Mouse (Mus musculus) layer of hippocampus, adult 8-10 months (tissue): Measurements from ENCODE around the gene Ssbp2. TPM values are rescaled to one million over a fixed set of nuclear protein-coding genes. Genes with fewer than 3 reads are reported as not detected.

Experiments
- DNase-seq, 2 experiments: peaks; one replicate each; pipeline ENCODE4 v3.0.0; 2022; ENCODE audit warnings: low spot score in 2 of 2
- total RNA-seq, 4 experiments: library from RNA; stranded (reverse); gene quantifications; 2 replicates each; pipeline ENCODE4 v1.2.4; 2022

The Ssbp2 gene
- total RNA-seq, 4 experiments from 2014 or later = 127 to 141 (median 133) TPM

GRCm38 (mm10) chr13:91631291-91631799 is 171.3 kb downstream of the Ssbp2 start:
- no peak for DNase-seq

DNA sequence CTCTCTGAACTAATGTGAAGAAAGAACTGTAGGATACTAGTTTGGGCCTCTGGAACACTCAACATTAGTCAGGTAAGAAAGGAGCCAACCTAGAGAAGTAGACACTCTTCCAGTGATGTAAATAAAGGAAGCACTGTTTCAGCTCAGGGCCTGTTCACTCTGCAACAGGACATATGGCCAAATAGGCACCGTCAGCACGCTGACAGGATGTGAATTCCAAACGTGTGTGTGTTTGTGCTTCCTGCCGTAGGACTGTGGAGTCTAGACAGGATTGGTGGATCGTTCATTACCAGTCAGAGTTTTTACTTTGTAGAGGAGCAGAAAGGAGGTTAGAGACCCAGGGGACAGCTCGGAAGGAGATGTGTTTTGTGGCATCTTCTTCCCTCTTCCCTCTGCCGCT is 174.0 kb downstream of the Ssbp2 start:
- DNase-seq = no peak

DNA sequence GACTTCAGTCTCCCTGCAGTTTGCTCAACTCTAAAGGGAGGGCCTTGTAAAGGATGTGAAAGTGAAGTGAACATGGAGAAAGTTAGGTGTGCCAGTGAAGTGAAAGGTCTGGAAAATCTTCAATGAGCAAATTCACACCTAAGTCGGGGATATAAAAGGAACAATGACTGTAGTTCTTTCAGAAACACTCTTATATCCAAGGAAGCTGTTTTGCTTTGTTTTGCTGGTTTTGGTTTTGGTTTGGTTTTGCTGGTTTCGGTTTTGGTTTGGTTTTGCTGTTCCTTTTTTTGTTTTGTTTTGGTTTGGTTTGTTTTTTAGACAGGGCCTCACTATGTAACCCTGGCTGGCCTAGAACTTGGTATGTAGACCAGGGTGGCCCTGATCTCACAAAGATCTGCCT is 175.9 kb downstream of the Ssbp2 start:
- DNase-seq = no peak

- DNase-seq = peak; percentile 31 to 85
Observed at GRCm38 (mm10) chr13:91636814-91637213, 176.7 kb downstream of the Ssbp2 start.

- no peak for DNase-seq
Observed at GRCm38 (mm10) chr13:91638836-91639235, 178.8 kb downstream of the Ssbp2 start.

GRCm38 (mm10) chr13:91640219-91640618 is 180.1 kb downstream of the Ssbp2 start:
- no peak for DNase-seq

GRCm38 (mm10) chr13:91648240-91648639 is 188.2 kb downstream of the Ssbp2 start:
- DNase-seq = peak in 1 of 2 experiments; percentile 25

- no peak for DNase-seq
Observed at GRCm38 (mm10) chr13:91649926-91650325, 189.8 kb downstream of the Ssbp2 start.

GRCm38 (mm10) chr13:91661068-91661795 is 201.1 kb downstream of the Ssbp2 start:
- no peak for DNase-seq

GRCm38 (mm10) chr13:91662751-91663150 is 202.7 kb downstream of the Ssbp2 start:
- DNase-seq = no peak

DNA sequence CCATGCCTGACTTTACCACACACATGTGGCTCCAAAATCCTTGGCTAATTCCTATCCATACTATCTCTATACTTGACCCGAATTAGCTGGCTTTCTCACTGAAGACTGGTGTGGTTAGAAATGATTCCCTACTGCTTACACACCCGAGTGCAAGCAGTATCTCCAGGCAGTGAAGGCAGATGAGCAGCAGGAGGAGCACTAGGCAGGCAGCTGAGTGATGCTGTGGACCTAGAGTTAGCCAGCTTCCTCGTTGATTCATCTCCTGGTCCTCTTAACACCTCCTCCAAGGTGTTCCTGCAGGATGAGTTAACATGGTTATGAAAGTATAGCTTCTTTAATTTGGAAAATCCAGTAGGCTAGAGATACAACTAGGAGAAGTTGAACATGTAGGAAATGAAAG is 213.2 kb downstream of the Ssbp2 start:
- no peak for DNase-seq

GRCm38 (mm10) chr13:91680764-91681437 is 220.8 kb downstream of the Ssbp2 start:
- DNase-seq = no peak

DNA sequence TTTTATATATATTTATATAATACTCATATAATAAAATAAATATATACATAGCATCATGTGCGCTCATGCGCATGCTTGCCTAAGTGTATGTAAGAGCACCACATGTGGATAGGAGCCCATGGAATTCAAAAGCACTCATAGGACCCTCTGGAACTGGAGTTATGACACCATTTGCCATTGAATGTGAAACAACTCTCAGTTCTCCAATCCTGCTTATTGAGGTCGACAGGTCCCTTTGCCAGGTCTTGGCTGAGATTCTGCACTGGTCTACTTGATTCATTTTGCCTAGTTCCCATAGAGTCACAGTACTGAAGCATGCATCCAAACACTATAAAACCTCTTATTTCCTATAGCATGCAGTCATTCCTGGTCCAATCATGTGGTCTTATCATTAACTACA is 221.4 kb downstream of the Ssbp2 start:
- no peak for DNase-seq

DNA sequence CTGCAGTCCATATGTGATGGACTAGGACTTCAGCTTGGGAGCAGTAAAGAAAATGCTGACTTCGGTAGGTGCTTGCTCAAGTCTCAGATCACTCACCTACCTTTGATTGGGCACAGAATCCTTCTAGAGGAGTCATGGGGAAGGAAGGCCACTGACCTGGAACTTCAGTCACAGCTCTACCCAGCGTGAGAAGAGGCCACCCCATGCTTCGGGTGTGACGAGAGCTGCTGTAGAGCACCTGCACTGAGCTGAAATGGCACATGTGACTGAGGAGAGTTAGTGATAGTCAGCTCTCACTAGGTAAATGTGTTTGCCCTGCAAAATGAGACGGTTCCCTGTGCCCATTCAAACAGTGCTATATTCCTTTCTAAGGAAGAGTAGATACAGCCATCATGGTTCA is 230.0 kb downstream of the Ssbp2 start:
- DNase-seq = no peak

GRCm38 (mm10) chr13:91693615-91694014 is 233.5 kb downstream of the Ssbp2 start:
- DNase-seq = no peak

GRCm38 (mm10) chr13:91695406-91695805 is 235.3 kb downstream of the Ssbp2 start:
- DNase-seq = no peak

DNA sequence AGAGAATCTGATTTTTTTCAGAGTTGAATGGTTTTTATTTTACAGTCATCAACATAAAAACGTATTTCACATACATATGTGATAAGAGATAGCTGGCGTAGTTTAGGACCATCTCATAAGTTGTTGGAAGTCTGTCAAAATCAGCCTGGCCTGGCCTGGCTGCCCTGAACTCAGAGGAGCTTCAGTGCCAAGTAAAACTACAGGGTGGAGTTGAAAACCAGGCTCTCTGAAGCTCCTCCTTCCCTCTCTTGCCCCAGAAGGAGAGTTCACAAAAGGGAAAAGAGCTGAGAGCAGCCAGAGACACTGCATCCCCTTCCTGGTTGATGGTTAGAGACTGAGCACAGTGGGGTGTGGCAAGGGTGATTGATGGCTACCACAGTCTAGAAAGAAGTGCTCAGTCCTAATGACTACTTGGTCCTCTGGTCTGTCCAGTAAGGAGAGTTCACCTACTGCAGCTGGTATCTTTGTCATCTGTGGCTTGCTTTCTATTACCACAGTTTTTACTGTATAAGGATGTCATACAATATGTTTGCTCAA is 236.1 kb downstream of the Ssbp2 start:
- no peak for DNase-seq

- no peak for DNase-seq
Observed at GRCm38 (mm10) chr13:91697011-91697410, 236.9 kb downstream of the Ssbp2 start.

DNA sequence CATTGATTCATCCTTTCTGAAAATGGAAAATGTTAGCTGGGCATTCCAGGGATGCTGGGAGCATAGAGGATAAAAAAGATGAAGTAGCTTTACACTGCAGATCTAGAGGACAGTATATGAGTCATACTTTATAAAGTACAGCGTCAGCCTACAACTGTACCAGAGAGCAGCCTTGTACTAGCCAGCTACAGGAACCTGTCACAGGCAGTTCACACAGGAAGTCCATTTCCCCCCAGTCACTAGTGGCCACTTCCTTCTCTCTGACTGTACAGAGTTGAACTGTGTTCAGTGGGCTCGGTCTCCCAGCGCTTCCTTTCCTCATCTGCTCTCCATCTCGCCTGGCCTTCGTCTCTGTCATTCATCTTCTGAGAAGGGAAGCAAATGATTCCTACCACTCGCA is 242.3 kb downstream of the Ssbp2 start:
- DNase-seq = no peak

DNA sequence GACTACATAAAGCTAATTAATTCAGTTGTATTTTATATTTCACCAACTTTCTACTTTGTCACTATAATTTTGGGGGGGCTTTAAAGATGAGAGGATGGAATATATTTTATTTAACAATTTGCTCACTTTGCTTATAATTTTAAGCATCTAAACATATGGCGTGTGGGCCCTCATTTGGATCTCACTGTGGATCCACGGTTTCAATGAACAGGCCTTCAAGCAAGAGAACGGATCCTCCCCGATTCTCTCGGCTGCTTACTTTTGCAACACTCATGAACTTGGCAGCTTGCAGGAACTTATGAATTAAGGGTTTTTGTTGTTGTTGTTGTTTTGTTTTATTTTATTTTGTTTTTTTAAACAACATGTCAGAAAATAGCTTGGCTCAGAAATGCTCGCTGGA is 259.4 kb downstream of the Ssbp2 start:
- DNase-seq = no peak

GRCm38 (mm10) chr13:91723108-91723735 is 263.1 kb downstream of the Ssbp2 start:
- DNase-seq = no peak

DNA sequence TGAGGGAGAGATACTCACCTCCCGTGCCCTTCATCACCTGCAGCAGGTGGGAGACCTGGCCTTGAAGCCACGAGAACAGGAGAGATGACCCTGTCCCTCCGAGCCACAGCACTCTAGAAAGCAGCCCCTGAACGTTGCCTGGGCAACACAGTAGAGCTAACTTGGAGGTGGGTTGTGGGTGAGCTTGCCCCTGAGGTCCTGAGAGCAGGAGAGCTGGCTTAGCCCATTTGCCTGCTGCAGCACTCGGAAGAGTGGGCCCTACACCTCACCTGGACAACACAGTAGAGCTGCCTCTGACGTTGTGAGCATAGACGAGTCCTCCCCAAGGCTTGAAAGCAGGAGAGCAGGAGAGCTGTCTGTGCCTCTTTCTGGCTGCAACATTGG is 263.6 kb downstream of the Ssbp2 start:
- DNase-seq = no peak
